Mouse (Mus musculus) T-helper 2 cell (primary cell): ENCODE data around the gene Rad50.

Source experiments
- in situ Hi-C: fragments of 300-600 bp; cut with MboI, MseI; formaldehyde crosslinking; loops from one replicate; pipeline ENCODE4 v1.15.1; 2025; ENCODE audit warnings: high pct_unique_total_duplicates

The Rad50 gene

GRCm38 (mm10) chr11:53604983-53605382 lies 102.1 kb downstream of the Rad50 start:
- in situ Hi-C loops = no loop called here
